Mouse (Mus musculus): ENCODE results near the gene Hexim1. TPM values are rescaled to one million over a fixed set of nuclear protein-coding genes. Genes with fewer than 3 reads are reported as not detected.

Hexim1 gene
- polyA plus RNA-seq, 1 experiment from 2014 or later, result 4.4 TPM

DNA sequence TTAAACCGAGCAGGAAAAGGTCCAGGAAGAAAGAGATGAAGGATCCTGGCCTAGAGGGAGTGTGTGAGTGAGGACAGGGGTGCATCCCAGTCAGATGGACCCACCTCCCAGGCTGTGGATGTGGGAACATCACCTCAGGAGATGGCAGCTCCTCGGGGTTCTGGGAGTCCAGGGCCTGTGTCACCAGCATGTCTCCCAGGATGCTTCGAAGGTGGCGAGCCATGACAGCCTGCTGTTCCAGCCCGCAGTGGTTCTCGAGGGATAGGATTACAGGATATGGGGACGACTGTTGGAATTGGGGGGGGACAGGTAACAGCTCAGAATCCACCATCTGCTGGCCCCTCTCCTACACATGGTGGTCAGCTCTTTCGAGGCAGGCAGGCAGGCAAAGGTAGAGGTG, 39.5 kb upstream of the Hexim1 start:
- ATAC-seq (ENCODE audit: borderline replicate concordance, extremely low read depth, low FRiP score, low TSS enrichment), result no peak
- WGBS, result 79% methylated on average over 8 of the region's 8 CpGs

DNA sequence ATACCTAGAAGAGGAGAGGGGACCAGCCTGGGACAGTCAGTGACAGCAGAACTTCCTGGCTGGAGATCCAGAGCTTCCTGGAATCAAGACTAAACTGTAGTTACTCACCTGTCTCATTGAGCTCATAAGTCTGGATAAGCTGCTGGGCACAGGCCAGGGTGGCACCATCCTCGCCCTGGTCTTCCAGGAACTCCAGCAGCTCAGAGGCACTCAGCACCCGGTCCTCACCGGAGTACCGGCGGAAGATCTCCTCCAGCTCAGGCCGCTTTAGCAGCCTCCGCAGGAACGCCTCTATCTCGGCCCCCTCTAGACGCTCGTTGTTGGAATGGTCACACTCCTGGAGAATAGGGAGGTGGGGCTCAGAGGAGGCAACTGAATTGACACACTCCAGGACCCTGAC, 37.9 kb upstream of the Hexim1 start:
- Histone ChIP-seq H3K9me3 (no peaks in the 10 kb centered on the region), H3K4me1 (peaks cover 23% of the 10 kb centered on the region), H3K4me2 (no peak overlapping the region), H3K4me3 (no peak overlapping the region), H3K9ac (no peak overlapping the region), H3K36me3 (no peaks in the 10 kb centered on the region), H3K27me3 (peaks cover 33% of the 10 kb centered on the region), H3K27ac (no peak overlapping the region)
- 70% methylated on average over 11 of the region's 11 CpGs for WGBS
- ATAC-seq (ENCODE audit: borderline replicate concordance, extremely low read depth, low FRiP score, low TSS enrichment), result no peak

More for the DNA sequence above, 39.5 kb upstream of the Hexim1 start:
- Histone ChIP-seq H3K4me2 (no peak overlapping the region), H3K9ac (no peak overlapping the region), H3K9me3 (no peaks in the 10 kb centered on the region), H3K27me3 (peaks cover 26% of the 10 kb centered on the region), H3K4me1 (peaks cover 23% of the 10 kb centered on the region), H3K4me3 (no peak overlapping the region), H3K36me3 (no peaks in the 10 kb centered on the region), H3K27ac (no peak overlapping the region)

DNA sequence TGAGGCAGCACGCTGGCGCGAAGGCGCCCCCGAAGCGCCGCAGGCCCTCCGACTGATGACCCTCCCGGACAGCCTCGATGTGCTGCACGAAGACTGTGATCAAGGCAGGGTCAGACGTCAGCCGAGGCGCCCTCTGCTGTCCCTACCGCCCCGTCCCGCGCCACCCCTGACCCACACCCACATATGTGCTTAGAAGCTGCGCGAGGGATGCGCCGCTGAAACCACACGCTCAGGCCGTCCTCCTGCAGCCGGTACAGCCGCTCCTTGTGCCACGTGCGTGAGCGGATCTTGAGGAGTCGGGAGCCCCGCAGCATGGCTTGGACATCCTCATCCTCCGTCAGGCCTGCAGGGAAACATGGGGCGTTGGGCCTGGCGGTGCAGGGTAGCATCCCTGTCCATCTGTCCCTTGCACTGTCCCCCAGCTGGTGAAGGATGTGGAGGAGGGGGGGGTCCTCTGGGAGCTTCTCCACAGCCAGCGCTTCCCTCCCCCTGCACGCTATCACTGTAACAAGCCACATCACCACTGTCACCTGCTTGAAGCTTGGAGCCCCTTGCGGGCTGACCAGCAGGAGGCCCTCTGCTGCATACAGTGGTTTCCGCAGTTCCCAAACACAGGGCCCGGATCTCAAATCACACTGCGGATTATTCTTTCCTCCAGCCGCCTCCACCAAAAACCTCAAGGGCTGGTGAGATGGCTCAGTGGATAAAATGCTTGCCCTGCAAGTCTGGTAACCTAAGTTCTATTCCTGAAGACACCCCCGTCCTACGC, 35.5 kb upstream of the Hexim1 start:
- Histone ChIP-seq H3K4me3 (peak overlapping the region; percentile 32), H3K4me1 (peaks cover 10% of the 10 kb centered on the region), H3K9ac (no peak overlapping the region), H3K27ac (no peak overlapping the region), H3K4me2 (peak overlapping the region; percentile 55), H3K36me3 (no peaks in the 10 kb centered on the region), H3K27me3 (peaks cover 33% of the 10 kb centered on the region), H3K9me3 (no peaks in the 10 kb centered on the region)
- ATAC-seq (ENCODE audit: borderline replicate concordance, extremely low read depth, low FRiP score, low TSS enrichment), result peak; percentile 27; the same call in 1 of the 2 replicates
- WGBS, result 5% methylated on average over 43 of the region's 43 CpGs

DNA sequence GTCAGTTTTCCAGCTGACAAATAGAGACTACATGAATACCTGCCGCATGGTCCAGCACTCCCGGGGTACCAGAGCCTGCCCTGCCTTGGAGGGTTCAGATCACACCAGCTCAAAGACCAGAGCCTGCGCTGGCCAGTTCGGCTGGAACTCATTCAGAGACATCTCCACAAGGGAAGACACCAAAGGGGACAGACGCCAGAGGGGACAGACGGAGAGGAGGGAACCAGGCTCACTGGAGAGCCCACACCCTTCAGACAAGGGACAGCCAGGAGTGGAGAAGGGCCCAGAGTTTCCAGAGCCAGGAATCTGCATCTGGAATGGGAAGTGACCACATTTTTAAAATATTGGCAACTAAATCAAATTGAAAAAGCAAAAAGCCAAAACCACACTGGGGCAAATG, 34.4 kb upstream of the Hexim1 start:
- Histone ChIP-seq H3K27ac (no peak overlapping the region), H3K36me3 (no peaks in the 10 kb centered on the region), H3K9ac (no peak overlapping the region), H3K4me1 (peaks cover 10% of the 10 kb centered on the region), H3K9me3 (no peaks in the 10 kb centered on the region), H3K4me3 (no peak overlapping the region), H3K4me2 (no peak overlapping the region), H3K27me3 (peaks cover 33% of the 10 kb centered on the region)
- ATAC-seq (ENCODE audit: borderline replicate concordance, extremely low read depth, low FRiP score, low TSS enrichment), result no peak
- WGBS, result 62% methylated on average over 6 of the region's 6 CpGs

DNA sequence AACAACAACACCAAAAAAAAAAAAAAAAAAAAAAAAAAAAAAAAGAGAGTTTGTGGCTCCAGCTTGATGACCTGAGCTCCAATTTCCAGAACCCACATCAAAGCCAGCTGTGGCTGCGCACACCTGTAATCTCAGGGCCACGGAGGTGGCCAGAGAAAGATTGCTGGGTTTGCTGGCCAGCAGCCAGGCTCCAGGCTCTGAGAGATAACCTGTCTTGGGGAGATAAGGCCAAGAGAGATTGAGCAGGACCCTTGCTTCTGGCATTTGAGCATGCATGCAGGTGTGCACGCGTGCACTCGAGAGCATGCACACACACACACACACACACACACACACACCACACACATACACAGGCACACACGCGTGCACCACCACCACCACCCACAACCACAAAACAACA, 22.7 kb upstream of the Hexim1 start:
- H3K4me1 ChIP-seq, result peaks cover 23% of the 10 kb centered on the region
- WGBS, result 73% methylated on average over 7 of the region's 7 CpGs
- no peak for ATAC-seq (ENCODE audit: borderline replicate concordance, extremely low read depth, low FRiP score, low TSS enrichment)

DNA sequence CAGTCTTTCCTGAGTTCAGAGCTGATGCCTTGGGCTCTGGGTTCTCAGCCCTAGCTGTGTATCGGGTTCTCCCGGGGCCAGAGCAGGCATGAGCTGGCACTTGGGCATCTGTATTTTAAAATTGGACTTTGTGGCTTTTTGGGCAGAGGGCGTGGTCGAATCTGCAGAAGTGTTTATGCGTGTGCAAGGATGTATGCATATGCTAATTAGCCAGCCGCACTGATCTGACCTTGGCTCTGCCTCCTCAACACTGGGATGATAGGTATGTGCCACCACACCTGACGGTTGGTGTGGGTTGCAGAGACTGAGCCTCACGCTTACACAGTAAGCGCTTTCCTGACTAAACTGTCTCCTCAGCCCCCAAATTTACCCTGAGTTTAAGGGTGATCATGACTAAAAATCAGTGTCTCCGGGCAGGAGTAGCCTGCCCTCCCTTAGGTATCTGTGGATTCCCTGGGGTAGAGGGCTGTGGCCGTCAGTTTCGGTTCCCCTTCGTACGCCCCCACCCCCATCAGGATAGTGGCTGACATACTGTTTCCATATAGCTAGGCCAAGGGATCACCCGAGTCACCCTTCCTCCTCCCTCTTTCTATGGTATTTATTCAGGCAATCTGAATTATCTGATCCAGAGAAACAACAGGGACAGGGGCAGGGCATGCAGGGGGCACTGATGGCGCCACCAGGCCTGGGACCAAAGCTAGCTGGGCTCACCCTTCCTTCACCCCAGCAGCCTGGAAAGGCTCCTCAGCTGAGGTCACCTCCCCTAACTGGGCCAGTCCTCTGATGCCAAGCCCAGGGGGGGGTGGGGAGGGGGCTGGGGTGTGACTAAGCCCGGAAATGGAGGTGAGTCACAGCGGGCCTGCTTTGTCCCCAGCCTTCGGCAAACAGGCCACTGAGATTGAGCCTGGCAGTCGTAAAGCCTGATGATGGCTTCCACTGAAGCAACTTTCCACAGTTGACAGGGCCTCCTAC, 21.9 kb upstream of the Hexim1 start:
- H3K36me3 ChIP-seq, result no peaks in the 10 kb centered on the region
- no peak for ATAC-seq (ENCODE audit: borderline replicate concordance, extremely low read depth, low FRiP score, low TSS enrichment)
- H3K9ac ChIP-seq, result no peak overlapping the region
- H3K9me3 ChIP-seq, result no peaks in the 10 kb centered on the region
- H3K27ac ChIP-seq, result no peak overlapping the region
- no peaks in the 10 kb centered on the region for H3K27me3 ChIP-seq
- 67% methylated on average over 20 of the region's 20 CpGs for WGBS
- H3K4me1 ChIP-seq, result peaks cover 23% of the 10 kb centered on the region
- no peak overlapping the region for H3K4me2 ChIP-seq
- no peak overlapping the region for H3K4me3 ChIP-seq

More for the DNA sequence above, 22.7 kb upstream of the Hexim1 start:
- H3K4me2 ChIP-seq, result no peak overlapping the region
- H3K27me3 ChIP-seq, result no peaks in the 10 kb centered on the region
- no peak overlapping the region for H3K4me3 ChIP-seq
- no peak overlapping the region for H3K9ac ChIP-seq
- H3K36me3 ChIP-seq, result no peaks in the 10 kb centered on the region
- H3K27ac ChIP-seq, result no peak overlapping the region
- no peaks in the 10 kb centered on the region for H3K9me3 ChIP-seq

DNA sequence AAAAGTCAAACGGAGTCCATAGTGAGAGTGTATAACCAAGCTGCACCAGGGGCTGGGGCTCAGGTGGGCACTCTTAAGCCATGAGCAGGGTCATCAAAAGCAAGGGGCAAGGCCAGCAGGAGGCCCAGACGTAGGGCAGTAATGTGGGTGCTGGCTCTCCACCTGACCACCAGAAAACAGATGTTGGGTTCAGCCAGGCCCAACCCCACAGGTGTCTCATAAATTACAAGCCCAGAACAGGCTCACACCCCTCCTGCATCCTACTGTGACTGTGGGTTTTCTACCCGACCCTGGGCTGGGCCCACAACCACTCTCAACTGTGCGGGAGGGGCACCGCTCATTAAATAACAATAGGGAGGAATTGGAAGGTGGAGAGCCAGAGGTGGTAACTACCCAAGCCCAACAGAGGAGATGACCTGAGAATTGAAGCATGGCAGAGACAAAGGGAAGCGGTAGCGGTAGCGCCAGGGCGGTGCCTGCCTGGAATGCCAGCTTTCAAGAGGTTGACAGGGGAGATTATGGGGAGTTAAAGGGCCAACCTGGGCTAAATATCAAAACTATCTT, 20.8 kb upstream of the Hexim1 start:
- Histone ChIP-seq H3K36me3 (no peaks in the 10 kb centered on the region), H3K9ac (no peak overlapping the region), H3K27ac (no peak overlapping the region), H3K4me1 (peaks cover 23% of the 10 kb centered on the region), H3K9me3 (no peaks in the 10 kb centered on the region), H3K4me3 (no peak overlapping the region), H3K27me3 (peaks cover under 1% of the 10 kb centered on the region; the same call in 1 of the 2 replicates), H3K4me2 (no peak overlapping the region)
- WGBS, result 77% methylated on average over 9 of the region's 9 CpGs
- no peak for ATAC-seq (ENCODE audit: borderline replicate concordance, extremely low read depth, low FRiP score, low TSS enrichment)

DNA sequence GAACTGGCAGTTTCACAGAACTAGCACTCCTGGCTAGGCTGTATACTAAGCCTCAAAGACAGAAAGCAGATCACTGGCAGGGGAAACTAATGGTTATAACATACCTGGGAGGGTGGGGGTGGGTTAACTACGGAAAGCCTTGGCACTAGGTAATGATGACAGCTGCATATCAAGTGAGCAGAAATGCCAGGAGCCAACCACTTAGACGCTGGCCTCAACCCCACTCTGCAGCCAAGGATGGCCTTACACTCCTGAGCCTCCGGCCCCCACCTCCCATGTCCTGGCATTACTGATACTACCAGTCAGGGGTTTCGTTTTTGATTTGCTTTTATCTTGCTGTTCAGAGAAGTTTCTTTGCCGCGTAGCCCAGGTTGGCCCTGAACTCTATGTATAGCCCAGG, 20.2 kb upstream of the Hexim1 start:
- WGBS, result 86% methylated on average over 6 of the region's 6 CpGs
- ATAC-seq (ENCODE audit: borderline replicate concordance, extremely low read depth, low FRiP score, low TSS enrichment), result no peak
- Histone ChIP-seq H3K27ac (no peak overlapping the region), H3K27me3 (peaks cover 7% of the 10 kb centered on the region; the same call in 1 of the 2 replicates), H3K4me1 (peaks cover 23% of the 10 kb centered on the region), H3K4me2 (no peak overlapping the region), H3K36me3 (no peaks in the 10 kb centered on the region), H3K4me3 (no peak overlapping the region), H3K9me3 (no peaks in the 10 kb centered on the region), H3K9ac (no peak overlapping the region)

DNA sequence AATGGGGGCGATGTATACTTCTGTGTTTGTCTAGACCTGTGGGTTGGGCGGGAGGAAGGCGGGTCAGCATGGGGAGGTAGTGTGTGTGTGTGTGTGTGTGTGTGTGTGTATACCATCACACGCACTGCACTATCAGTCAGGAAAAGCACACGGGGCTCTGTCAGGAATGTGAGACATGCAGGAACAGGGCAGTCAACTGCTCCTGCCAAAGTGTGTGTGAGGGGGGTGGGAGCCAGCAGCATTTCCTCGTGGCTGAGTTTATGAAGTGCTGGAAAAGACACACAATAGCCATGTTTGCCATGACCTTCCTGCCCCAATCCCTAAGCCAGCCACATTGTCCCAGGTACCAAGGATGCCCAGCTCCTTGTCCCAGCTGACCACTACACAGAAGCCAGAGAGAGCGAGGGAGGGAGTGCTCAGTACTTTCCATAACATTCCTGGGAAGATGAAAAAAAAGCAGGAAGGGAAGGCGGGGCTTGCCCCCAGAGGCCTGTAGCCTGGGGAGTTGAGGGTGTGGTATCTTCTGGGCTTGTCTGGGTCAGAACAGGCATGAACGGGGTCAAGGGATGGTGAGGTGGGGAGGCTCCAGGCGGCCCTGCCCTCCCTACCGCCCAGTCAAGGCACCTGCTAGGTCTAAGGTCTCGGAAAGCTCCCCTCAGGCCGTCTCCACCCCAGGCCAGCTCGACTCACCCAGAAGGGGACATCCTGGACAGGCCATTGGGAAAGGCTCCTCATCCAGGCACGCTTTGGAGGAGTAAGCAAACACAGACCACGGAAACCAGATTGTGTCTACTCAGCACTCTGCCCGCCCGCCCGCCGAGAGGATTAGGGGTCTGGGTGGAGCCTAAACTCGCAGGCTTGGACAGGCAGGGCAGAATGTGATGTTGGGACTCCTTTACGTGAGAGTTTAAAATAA, 18.8 kb upstream of the Hexim1 start:
- 13% methylated on average over 22 of the region's 22 CpGs for WGBS
- Histone ChIP-seq H3K36me3 (no peaks in the 10 kb centered on the region), H3K9me3 (no peaks in the 10 kb centered on the region), H3K4me1 (peaks cover 35% of the 10 kb centered on the region), H3K4me2 (peak overlapping the region; percentile 47), H3K4me3 (peak overlapping the region; percentile 8), H3K9ac (no peak overlapping the region), H3K27ac (peak overlapping the region; percentile 66), H3K27me3 (peaks cover 19% of the 10 kb centered on the region)
- 0 out of 2 replicates have a peak, but pooled peaks have one; percentile 32 for ATAC-seq (ENCODE audit: borderline replicate concordance, extremely low read depth, low FRiP score, low TSS enrichment)

DNA sequence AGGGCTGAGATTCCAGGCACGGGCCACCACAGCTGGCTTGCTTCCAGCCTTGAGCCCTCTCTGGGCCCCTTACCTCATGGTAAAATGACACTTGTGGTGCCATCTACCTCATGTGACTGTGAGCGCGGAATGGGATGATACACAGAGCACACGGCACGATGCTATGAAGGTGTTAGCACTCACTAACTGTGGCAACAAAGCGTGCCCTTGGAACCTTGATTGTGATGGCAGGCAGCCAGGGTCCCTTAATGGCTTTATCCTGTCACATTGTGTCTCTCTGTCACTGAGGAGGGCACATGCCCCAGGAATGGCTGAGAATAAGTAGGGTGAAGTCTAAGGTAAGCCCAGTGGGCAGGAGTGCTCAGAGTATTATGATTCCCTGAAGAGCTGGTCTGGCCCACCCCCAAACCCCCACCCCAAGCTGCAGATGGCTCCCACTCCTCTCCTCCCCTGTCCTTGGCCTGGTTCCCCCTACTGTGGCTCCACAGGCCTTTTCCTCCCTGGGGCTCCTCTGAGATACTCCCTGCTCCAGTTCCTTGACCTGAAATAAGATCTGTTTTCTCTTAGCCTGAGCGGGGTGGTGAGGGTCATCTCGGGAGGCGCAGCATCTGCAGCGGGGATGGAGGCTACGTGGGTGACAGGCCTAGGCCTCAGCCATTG, 17.4 kb upstream of the Hexim1 start:
- no peak overlapping the region for H3K9ac ChIP-seq
- WGBS, result 66% methylated on average over 11 of the region's 11 CpGs
- peaks cover 46% of the 10 kb centered on the region for H3K4me1 ChIP-seq

More for the DNA sequence above, 17.4 kb upstream of the Hexim1 start:
- H3K27ac ChIP-seq, result no peak overlapping the region
- no peak overlapping the region for H3K4me3 ChIP-seq
- H3K27me3 ChIP-seq, result peaks cover 22% of the 10 kb centered on the region
- H3K36me3 ChIP-seq, result no peaks in the 10 kb centered on the region
- no peak for ATAC-seq (ENCODE audit: borderline replicate concordance, extremely low read depth, low FRiP score, low TSS enrichment)
- H3K4me2 ChIP-seq, result no peak overlapping the region
- no peaks in the 10 kb centered on the region for H3K9me3 ChIP-seq
